Mouse (Mus musculus) forebrain, embryonic 10.5 days (tissue): ENCODE results near the gene Ampd1. TPM values are rescaled to one million over a fixed set of nuclear protein-coding genes. Genes with fewer than 3 reads are reported as not detected.

ENCODE experiments used
- DNase-seq: peaks from one replicate; pipeline ENCODE4 v3.0.0-alpha.2; 2017; ENCODE audit warnings: low spot score; ENCODE audit errors: extremely low spot score
- H3K27ac ChIP-seq: fragments of 300-500 bp; sonication (generic); 2 replicates; pipeline ENCODE4 v1.5.1; 2016; ENCODE audit warnings: mild to moderate bottlenecking
- H3K27me3 ChIP-seq: fragments of 300-500 bp; sonication (generic); 2 replicates; pipeline ENCODE4 v1.6.1; 2016; ENCODE audit warnings: mild to moderate bottlenecking; ENCODE audit not compliant: poor library complexity, severe bottlenecking
- H3K36me3 ChIP-seq: fragments of 300-500 bp; sonication (generic); replicated peaks from 2 replicates; pipeline ENCODE4 v1.6.1; 2016; ENCODE audit warnings: mild to moderate bottlenecking, moderate library complexity
- H3K4me1 ChIP-seq: fragments of 300-500 bp; sonication (generic); 2 replicates; pipeline ENCODE4 v1.6.1; 2016
- H3K4me3 ChIP-seq: fragments of 300-500 bp; sonication (generic); 2 replicates; pipeline ENCODE4 v1.5.1; 2016; ENCODE audit warnings: mild to moderate bottlenecking, moderate library complexity
- H3K9me3 ChIP-seq: fragments of 300-500 bp; sonication (generic); 2 replicates; pipeline ENCODE4 v1.6.1; 2016; ENCODE audit warnings: mild to moderate bottlenecking, moderate library complexity
- WGBS: fragments of 180-500 bp; shearing (Covaris S2); methylation state at CpG from one replicate; pipeline ENCODE4 v1.1.7; 2016; 5-methylcytosine and 5-hydroxymethylcytosine counted together
- polyA plus RNA-seq: library from polyadenylated mRNA; unstranded; fragments of >200 nt; fragmentation: Nextera tagmentation; extraction: Ambion mirVana; gene quantifications from 2 replicates; pipeline ENCODE4 v1.2.1, GENCODE M21; 2016

The Ampd1 gene
- polyA plus RNA-seq, result not detected in 2 replicates

GRCm38 (mm10) chr3:103073771-103074170 is at the start of gene Ampd1:
Gene Ampd1, plus strand, starts transcription at chr3:103074014.
- 82% methylated on average over 5 of the region's 5 CpGs for WGBS
- no peaks in the 10 kb centered on the region for H3K9me3 ChIP-seq

GRCm38 (mm10) chr3:103026174-103026573 is 47.6 kb upstream of the Ampd1 start:
- H3K9me3 ChIP-seq, result no peaks in the 10 kb centered on the region
- H3K36me3 ChIP-seq, result peaks cover 70% of the 10 kb centered on the region
- H3K27ac ChIP-seq, result no peak overlapping the region
- peaks cover 8% of the 10 kb centered on the region for H3K4me1 ChIP-seq
- no peak for DNase-seq
- no peaks in the 10 kb centered on the region for H3K27me3 ChIP-seq
- WGBS, result 88% methylated on average over 1 of the region's 1 CpGs
- H3K4me3 ChIP-seq, result no peak overlapping the region

More at GRCm38 (mm10) chr3:103073771-103074170, at the start of gene Ampd1:
- DNase-seq, result no peak
- Histone ChIP-seq H3K4me3 (no peak within 1 kb of the TSS), H3K36me3 (peaks cover 19% of the 10 kb centered on the region), H3K27me3 (no peaks in the 10 kb centered on the region), H3K27ac (no peak within 1 kb of the TSS), H3K4me1 (no peaks in the 10 kb centered on the region)

- Histone ChIP-seq H3K36me3 (peaks cover 97% of the 10 kb centered on the region), H3K27ac (no peak overlapping the region), H3K9me3 (no peaks in the 10 kb centered on the region), H3K4me3 (no peak overlapping the region), H3K4me1 (no peaks in the 10 kb centered on the region), H3K27me3 (no peaks in the 10 kb centered on the region)
- 96% methylated on average over 6 of the region's 6 CpGs for WGBS
- DNase-seq, result no peak
Measured at GRCm38 (mm10) chr3:103040285-103040684, 33.5 kb upstream of the Ampd1 start.

GRCm38 (mm10) chr3:103040861-103041379 is 32.9 kb upstream of the Ampd1 start:
- Histone ChIP-seq H3K4me3 (no peak overlapping the region), H3K27me3 (no peaks in the 10 kb centered on the region), H3K27ac (no peak overlapping the region), H3K9me3 (no peaks in the 10 kb centered on the region), H3K36me3 (peaks cover 97% of the 10 kb centered on the region), H3K4me1 (no peaks in the 10 kb centered on the region)
- 91% methylated on average over 1 of the region's 1 CpGs for WGBS
- DNase-seq, result no peak

- no peak for DNase-seq
- Histone ChIP-seq H3K27me3 (no peaks in the 10 kb centered on the region), H3K9me3 (no peaks in the 10 kb centered on the region), H3K4me1 (peaks cover 8% of the 10 kb centered on the region), H3K27ac (no peak overlapping the region), H3K4me3 (no peak overlapping the region), H3K36me3 (peaks cover 80% of the 10 kb centered on the region)
- WGBS, result 90% methylated on average over 5 of the region's 5 CpGs
Measured at GRCm38 (mm10) chr3:103056016-103056595, 17.7 kb upstream of the Ampd1 start.

GRCm38 (mm10) chr3:103057752-103058151 is 16.1 kb upstream of the Ampd1 start:
- Histone ChIP-seq H3K4me1 (peaks cover 8% of the 10 kb centered on the region), H3K36me3 (peaks cover 80% of the 10 kb centered on the region), H3K27ac (peak overlapping the region; percentile 96), H3K9me3 (no peaks in the 10 kb centered on the region), H3K4me3 (peak overlapping the region; percentile 81), H3K27me3 (no peaks in the 10 kb centered on the region)
- DNase-seq, result no peak
- 3% methylated on average over 10 of the region's 10 CpGs for WGBS

- peaks cover 8% of the 10 kb centered on the region for H3K4me1 ChIP-seq
- H3K9me3 ChIP-seq, result no peaks in the 10 kb centered on the region
- 3% methylated on average over 46 of the region's 46 CpGs for WGBS
- no peaks in the 10 kb centered on the region for H3K27me3 ChIP-seq
- H3K27ac ChIP-seq, result peak within 1 kb of the TSS; percentile 96
- DNase-seq, result peak; percentile 97
- peak within 1 kb of the TSS; percentile 81 for H3K4me3 ChIP-seq
- H3K36me3 ChIP-seq, result peaks cover 80% of the 10 kb centered on the region
Measured at GRCm38 (mm10) chr3:103058207-103059157, 15.3 kb upstream of the Ampd1 start, which contains the start of gene Nras. Gene Nras, plus strand, starts transcription at chr3:103058285.

GRCm38 (mm10) chr3:103066927-103067326 is 6.9 kb upstream of the Ampd1 start:
- no peak overlapping the region for H3K4me3 ChIP-seq
- H3K27ac ChIP-seq, result no peak overlapping the region
- no peaks in the 10 kb centered on the region for H3K4me1 ChIP-seq
- H3K27me3 ChIP-seq, result no peaks in the 10 kb centered on the region
- no peaks in the 10 kb centered on the region for H3K9me3 ChIP-seq
- no peak for DNase-seq
- 95% methylated on average over 8 of the region's 8 CpGs for WGBS
- peaks cover 88% of the 10 kb centered on the region for H3K36me3 ChIP-seq

GRCm38 (mm10) chr3:103068971-103069370 is 4.8 kb upstream of the Ampd1 start:
- WGBS, result 97% methylated on average over 6 of the region's 6 CpGs
- no peak overlapping the region for H3K27ac ChIP-seq
- no peaks in the 10 kb centered on the region for H3K4me1 ChIP-seq
- no peak for DNase-seq
- H3K36me3 ChIP-seq, result peaks cover 67% of the 10 kb centered on the region
- no peaks in the 10 kb centered on the region for H3K27me3 ChIP-seq
- H3K4me3 ChIP-seq, result no peak overlapping the region
- H3K9me3 ChIP-seq, result no peaks in the 10 kb centered on the region

GRCm38 (mm10) chr3:103075871-103076270 is 2.1 kb downstream of the Ampd1 start:
- Histone ChIP-seq H3K4me3 (no peak overlapping the region), H3K36me3 (peaks cover 4% of the 10 kb centered on the region; the same call in 1 of the 2 replicates), H3K4me1 (no peaks in the 10 kb centered on the region), H3K27ac (no peak overlapping the region), H3K9me3 (no peaks in the 10 kb centered on the region), H3K27me3 (no peaks in the 10 kb centered on the region)
- 91% methylated on average over 9 of the region's 9 CpGs for WGBS
- no peak for DNase-seq

- H3K27ac ChIP-seq, result no peak overlapping the region
- H3K4me3 ChIP-seq, result no peak overlapping the region
- H3K27me3 ChIP-seq, result no peaks in the 10 kb centered on the region
- H3K4me1 ChIP-seq, result no peaks in the 10 kb centered on the region
- 92% methylated on average over 9 of the region's 9 CpGs for WGBS
- H3K36me3 ChIP-seq, result 0 out of 2 replicates have a peak, but pooled peaks cover under 1% of the 10 kb centered on the region
- no peaks in the 10 kb centered on the region for H3K9me3 ChIP-seq
- DNase-seq, result no peak
Measured at GRCm38 (mm10) chr3:103076476-103076875, 2.7 kb downstream of the Ampd1 start.

GRCm38 (mm10) chr3:103079301-103079700 is 5.5 kb downstream of the Ampd1 start:
- DNase-seq, result no peak
- no peak overlapping the region for H3K4me3 ChIP-seq
- no peaks in the 10 kb centered on the region for H3K27me3 ChIP-seq
- WGBS, result 86% methylated on average over 9 of the region's 9 CpGs
- no peaks in the 10 kb centered on the region for H3K9me3 ChIP-seq
- no peak overlapping the region for H3K27ac ChIP-seq
- H3K4me1 ChIP-seq, result no peaks in the 10 kb centered on the region
- H3K36me3 ChIP-seq, result no peaks in the 10 kb centered on the region

- Histone ChIP-seq H3K4me3 (no peak overlapping the region), H3K27me3 (no peaks in the 10 kb centered on the region), H3K36me3 (no peaks in the 10 kb centered on the region), H3K9me3 (no peaks in the 10 kb centered on the region), H3K27ac (no peak overlapping the region), H3K4me1 (no peaks in the 10 kb centered on the region)
- 70% methylated on average over 11 of the region's 11 CpGs for WGBS
- no peak for DNase-seq
Measured at GRCm38 (mm10) chr3:103081051-103081450, 7.2 kb downstream of the Ampd1 start.
